Mouse (Mus musculus): ENCODE measurements around the gene Gm6040.

The Gm6040 gene

GRCm38 (mm10) chr8:20921971-20922370 lies at the start of gene Gm6040:
Gene Gm6040, minus strand, starts transcription at chr8:20922071.
- no peak for DNase-seq (ENCODE audit: low read depth, low spot score)

DNA sequence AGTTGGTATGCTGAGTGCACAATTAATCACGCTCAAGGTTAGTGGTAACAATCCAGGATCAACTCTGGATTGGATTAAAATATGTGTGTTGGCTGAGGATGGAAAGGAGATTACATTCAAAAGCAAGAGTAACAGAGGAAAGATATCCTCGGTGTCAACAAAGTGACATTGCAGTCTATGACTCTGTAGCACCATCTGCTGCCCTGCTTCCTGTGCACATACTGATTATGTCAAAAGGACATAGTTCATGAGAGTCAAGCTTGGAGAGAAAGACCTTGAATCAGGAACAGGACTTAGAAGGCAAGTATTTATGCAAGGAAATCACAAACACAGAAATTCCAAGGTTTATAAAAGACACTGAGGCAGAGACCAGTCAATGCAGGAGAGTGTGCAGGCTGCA lies 42.7 kb upstream of the Gm6040 start:
- DNase-seq (ENCODE audit: low read depth, low spot score), result no peak

DNA sequence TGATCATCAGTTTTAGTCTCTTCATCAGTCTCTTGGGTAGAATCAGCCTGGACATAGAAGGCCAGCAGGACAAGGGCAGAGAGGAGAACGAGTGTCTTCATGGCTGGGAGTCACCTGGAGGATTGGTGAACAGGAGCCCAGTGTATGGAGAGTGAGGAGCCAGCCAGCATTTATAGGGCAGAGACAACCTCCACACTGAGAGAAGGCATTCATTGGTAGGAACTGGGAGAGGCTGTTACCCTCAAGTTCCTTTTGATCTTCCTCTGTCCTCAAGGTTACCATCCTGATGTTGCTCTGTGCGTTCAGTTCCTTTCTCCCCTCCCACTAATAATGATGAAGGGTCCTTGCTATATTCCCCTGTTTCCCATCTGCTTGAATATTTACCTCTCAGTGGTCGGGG lies 22.7 kb upstream of the Gm6040 start, which contains the start of gene AY761185:
Gene AY761185, minus strand, starts transcription at position 101 of the 400 bp plus-strand sequence.
- no peak for DNase-seq (ENCODE audit: low read depth, low spot score)

DNA sequence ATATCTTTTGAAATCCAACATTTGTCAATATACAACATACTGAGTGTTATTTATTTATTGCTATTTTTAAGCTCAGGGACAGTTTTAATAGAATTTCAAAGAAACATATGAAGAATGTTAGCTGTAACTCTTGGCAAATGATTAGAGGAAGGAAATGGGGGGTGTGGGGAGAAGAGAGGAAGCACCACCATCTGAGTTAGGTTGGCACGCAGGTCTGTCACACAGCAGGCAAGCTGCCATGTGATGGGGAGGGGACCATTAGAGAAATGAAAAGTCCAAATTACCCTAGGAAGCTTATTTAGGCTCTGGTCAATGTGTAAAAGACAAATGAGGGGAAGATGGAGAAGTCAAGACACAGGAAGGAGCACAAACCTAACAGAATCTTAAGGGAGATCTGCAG lies 9.6 kb downstream of the Gm6040 start:
- no peak for DNase-seq (ENCODE audit: low read depth, low spot score)

GRCm38 (mm10) chr8:20908256-20908655 lies 13.6 kb downstream of the Gm6040 start:
- DNase-seq (ENCODE audit: low read depth, low spot score), result no peak

DNA sequence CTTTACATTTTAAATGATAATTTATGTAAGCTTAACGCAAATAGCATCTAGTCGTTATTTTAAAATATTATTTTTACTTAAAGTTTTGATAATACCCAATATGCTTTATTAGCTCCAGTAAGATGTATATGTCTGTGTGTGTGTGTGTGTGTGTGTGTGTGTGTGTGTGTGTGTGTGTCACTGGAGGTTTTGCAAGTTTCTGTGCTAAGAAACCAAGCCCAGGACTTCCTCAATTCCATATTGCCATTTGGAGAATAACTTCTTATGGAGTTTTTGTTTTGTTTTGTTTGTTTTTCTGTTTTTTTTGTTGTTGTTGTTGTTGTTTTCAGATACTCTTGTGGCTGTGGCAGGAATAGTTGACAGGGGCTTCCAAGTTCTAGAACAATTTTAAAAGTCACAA lies 14.8 kb downstream of the Gm6040 start:
- no peak for DNase-seq (ENCODE audit: low read depth, low spot score)

GRCm38 (mm10) chr8:20902527-20902926 lies 19.3 kb downstream of the Gm6040 start, which contains the start of gene Gm15056:
Gene Gm15056, minus strand, starts transcription at chr8:20902627.
- DNase-seq (ENCODE audit: low read depth, low spot score), result no peak

DNA sequence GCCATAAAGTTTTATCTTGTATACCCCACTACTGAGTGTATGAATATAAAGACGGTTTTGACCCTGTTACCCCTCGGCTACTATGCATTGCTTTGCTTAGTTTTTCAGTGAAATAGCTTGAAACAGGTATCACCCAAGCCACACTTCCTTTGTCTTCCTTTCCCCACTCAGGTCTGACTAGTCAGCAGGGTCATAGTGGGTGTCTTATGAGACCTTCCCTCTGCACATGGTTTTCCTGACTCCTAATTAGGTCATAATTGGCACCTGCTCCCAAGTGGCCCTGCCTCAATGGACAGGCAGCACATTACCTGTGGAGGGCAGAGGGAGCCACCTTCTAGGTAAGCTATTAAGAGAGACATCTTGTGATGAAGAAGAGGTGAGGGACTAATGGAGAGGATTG lies 29.5 kb downstream of the Gm6040 start, which contains the start of gene Defb33:
Gene Defb33, plus strand, starts transcription at position 301 of the 400 bp plus-strand sequence.
- no peak for DNase-seq (ENCODE audit: low read depth, low spot score)

DNA sequence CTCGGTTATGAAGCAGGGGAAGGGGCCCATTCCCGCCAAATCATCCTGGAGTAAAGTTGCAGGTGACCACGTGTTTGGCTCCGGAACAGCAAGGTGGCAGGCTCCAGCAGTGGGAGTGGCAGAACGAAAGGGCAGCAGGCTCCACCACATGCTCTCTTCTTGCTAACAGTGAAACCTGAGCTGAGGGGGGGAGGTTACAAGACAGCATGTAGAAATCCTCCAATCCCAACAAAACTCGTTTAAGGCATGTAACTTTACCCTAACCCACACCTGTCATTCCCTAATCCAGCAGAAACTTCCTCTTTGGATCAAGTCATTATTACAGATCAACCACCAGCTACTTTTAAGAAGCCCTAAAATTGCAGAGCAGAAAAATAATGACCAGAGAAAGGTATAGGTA lies 47.3 kb downstream of the Gm6040 start:
- DNase-seq (ENCODE audit: low read depth, low spot score), result no peak
